Mouse (Mus musculus) bone marrow macrophage, adult 2 months (primary cell): ENCODE measurements around the gene Retsat. TPM values are rescaled to one million over a fixed set of nuclear protein-coding genes. Genes with fewer than 3 reads are reported as not detected.
A peak's percentile ranks its signal among the peaks of the same experiment; 100 is the strongest.

Source experiments
- H3K27ac ChIP-seq: 2 replicates; pipeline ENCODE4 v1.5.1; 2012; ENCODE audit warnings: low read depth, low read length; ENCODE audit not compliant: insufficient read depth
- H3K4me1 ChIP-seq: 2 replicates; pipeline ENCODE4 v1.6.1; 2012; ENCODE audit warnings: low read length; ENCODE audit not compliant: control insufficient read depth, insufficient read depth
- H3K4me3 ChIP-seq: 2 replicates; pipeline ENCODE4 v1.5.1; 2012; ENCODE audit warnings: mild to moderate bottlenecking, low read length, moderate library complexity; ENCODE audit not compliant: insufficient read depth
- CTCF ChIP-seq: IDR thresholded peaks from 2 replicates; pipeline ENCODE4 v1.5.1; 2012; ENCODE audit warnings: low read depth, mild to moderate bottlenecking, low read length, moderate library complexity
- POLR2A ChIP-seq: IDR thresholded peaks from 2 replicates; pipeline ENCODE4 v1.6.1; 2012; ENCODE audit warnings: mild to moderate bottlenecking, low read depth, low read length, borderline replicate concordance
- polyA plus RNA-seq: library from polyadenylated mRNA; stranded (reverse); fragments of >200 nt; gene quantifications from 2 replicates; pipeline ENCODE4 v1.2.4, GENCODE M21; 2012; ENCODE audit not compliant: missing spikeins, insufficient read depth, insufficient read length

The Retsat gene
- polyA plus RNA-seq, 1 experiment: 15.7 TPM

DNA sequence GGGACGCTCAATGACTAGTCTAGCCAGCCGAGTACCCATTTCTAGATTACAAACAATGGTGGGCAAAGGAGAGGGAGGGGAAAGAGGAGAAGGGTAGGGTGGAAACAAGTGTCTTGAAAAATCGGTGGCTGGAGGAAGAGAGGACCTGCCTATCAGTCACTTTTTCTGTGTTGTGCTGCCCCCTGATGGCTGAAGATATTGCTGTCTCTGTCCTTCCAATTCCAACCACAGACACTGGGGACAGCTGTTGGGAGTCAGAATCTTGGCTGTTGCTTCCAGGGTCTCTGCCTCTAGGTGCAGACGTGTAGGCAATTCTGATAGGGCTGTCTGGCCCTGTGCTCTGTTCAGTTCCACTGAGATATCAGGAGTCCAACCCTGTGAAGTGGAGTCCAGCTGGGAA, 32.2 kb upstream of the Retsat start:
- Histone ChIP-seq H3K4me3 (no peak overlapping the region), H3K4me1 (no peaks in the 10 kb centered on the region), H3K27ac (no peak overlapping the region)
- TF ChIP-seq POLR2A (no peak), CTCF (peak; percentile 55)

DNA sequence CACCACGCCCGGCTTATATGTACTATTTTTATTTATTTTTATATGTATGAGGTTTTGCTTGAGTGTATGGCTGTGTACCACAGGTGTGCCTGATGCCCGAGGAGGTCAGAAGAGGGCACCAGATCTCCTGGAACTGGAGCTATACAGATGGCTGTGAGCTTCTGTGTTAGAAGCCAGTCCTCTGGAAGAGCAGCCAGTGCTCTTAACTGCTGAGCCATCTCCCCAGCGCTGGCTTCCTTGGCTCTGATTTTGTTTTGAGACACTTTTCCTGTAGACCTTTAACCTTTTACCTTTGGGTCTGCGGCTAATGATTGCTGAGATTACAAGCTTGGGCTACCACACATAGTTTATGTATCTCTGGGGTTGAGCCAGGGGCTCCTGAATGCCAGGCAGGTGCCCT, 30.8 kb upstream of the Retsat start:
- Histone ChIP-seq H3K4me1 (no peaks in the 10 kb centered on the region), H3K27ac (no peak overlapping the region), H3K4me3 (no peak overlapping the region)
- TF ChIP-seq CTCF (no peak), POLR2A (no peak)

DNA sequence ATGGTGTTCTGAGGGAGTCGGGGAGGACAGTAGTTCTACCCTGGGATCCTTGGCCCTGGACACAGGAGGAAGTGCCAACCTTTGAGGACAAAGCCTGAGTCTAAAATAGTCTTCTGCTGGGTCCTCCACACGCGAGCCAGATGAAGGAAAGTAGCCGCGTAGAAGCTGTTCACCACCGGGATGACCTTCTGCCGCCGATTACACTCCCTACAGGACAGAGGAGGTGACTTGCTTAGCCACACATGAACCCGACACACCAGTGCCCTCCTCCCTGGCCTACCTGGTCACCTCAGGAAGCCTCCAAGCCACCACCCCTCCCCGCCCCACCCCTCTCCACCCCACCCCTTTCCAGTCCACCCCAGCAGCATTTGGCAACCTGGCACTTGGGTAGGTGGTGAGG, 29.5 kb upstream of the Retsat start:
- Histone ChIP-seq H3K27ac (no peak overlapping the region), H3K4me1 (no peaks in the 10 kb centered on the region), H3K4me3 (no peak overlapping the region)
- no peak for TF ChIP-seq POLR2A
- no peak for TF ChIP-seq CTCF

DNA sequence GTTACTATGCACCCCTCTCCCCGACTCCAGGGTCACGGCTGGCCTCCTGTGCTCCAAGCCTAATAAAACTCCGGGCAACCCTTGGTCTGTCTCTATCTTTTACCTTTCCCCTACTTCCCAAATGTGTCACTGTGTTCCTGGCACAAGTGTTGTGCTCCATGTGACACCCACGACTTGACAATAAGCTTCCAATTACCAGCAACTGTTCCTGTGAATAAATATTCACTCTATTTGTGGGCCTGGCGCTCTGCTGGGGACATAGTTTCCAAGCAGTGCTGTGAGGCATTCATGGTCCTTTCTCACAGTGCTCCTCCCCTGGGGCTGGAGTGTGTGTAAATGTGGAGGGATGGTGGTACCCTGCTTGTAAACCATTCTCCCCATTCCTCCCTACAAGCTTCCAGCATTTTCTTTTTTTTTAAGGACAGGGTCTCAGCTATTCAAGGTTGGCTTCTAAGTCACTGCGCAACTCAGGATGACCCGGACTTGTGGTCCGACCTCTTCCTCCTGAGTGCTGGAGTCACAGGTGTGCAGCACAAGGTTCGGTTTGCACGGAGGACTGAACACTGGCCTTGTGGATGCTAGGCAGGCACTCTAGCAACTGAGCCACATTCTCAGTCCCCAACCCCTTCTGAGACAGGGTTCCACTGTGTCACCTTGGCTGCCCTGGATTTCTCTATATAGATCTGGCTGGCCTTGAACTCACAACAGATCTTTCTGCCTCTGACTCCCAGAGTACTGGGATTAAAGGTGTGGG, 27.5 kb upstream of the Retsat start:
- no peaks in the 10 kb centered on the region for H3K4me1 ChIP-seq
- no peak overlapping the region for H3K27ac ChIP-seq
- H3K4me3 ChIP-seq: no peak overlapping the region
- TF ChIP-seq CTCF: no peak
- TF ChIP-seq POLR2A: no peak

DNA sequence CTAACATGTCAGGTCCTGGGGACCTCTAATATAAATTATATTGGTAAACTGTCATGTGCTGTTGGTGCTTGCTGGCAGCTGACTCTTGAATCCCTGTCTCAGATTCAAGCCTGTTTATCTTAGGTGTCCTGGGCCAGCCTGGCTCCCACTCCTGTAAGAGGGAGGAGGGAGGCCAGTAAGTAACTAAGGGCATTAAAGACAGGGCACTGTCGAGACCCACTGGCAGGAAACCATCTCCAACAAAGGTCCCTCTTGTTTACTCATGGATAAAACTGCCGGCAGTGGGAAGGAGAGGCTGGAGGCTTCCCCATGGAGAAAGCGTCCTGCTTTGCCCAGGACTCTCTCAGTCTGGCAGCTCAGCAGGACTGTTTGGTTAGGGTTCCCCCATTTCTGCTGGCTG, 26.4 kb upstream of the Retsat start:
- no peak for TF ChIP-seq CTCF
- TF ChIP-seq POLR2A: no peak
- Histone ChIP-seq H3K4me3 (no peak overlapping the region), H3K27ac (no peak overlapping the region), H3K4me1 (no peaks in the 10 kb centered on the region)

DNA sequence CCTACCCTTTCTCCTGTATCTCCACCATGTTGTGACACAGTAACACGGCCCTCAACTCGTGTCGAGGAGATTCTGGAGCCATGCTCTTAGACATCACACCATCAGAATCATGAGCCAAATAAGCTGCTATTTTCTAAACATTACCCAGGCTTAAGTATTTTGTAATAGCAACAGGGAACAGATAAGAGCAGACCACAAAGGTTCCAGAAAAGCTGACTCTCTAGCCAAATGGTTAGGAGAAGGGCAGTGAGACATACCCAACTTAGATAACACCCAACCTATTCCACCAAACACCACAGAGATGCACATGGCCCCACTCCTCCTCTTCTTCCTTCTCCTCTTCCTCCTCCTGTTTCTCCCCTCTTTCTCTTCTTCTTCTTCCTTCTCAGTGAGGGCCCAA, 22.2 kb upstream of the Retsat start:
- no peak for TF ChIP-seq POLR2A
- no peak for TF ChIP-seq CTCF
- H3K4me1 ChIP-seq: no peaks in the 10 kb centered on the region
- no peak overlapping the region for H3K27ac ChIP-seq
- no peak overlapping the region for H3K4me3 ChIP-seq

DNA sequence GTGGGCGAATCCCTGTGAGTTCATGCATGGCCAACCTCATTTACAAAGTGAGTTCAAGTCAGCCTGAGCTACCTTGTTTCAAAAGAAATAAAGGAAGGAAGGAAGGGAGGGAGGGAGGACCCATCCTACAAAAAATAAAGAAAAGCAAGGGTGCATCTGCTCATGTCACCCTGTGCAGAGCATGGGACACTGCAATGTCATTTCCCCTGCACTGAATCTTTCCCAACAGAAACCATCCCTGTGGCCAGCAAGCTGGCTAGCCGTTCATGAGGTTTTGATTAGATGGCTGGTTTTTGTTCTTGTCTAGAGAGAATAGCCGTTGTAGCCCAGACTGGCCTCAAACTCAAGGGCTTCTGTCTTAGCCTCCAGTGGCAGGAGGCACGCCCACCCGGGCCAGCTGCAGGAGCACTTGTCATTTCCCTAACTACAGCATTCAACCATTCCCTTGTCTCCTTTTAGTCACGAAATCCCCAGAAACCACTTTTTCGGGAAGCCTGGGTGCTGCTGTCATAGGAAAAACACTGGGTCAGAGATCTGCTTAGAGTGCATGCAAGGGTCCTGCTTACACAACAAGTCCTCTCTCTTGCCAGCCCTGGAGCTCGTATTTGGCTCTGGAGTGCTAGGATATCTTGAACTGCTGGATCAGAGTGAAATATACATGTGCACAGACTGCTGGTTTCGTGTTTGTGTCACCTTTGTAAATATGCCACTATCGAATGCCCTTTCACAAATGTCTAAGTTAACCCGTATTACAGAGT, 16.5 kb upstream of the Retsat start:
- Histone ChIP-seq H3K4me1 (no peaks in the 10 kb centered on the region), H3K4me3 (no peak overlapping the region), H3K27ac (no peak overlapping the region)
- TF ChIP-seq CTCF (no peak), POLR2A (no peak)

DNA sequence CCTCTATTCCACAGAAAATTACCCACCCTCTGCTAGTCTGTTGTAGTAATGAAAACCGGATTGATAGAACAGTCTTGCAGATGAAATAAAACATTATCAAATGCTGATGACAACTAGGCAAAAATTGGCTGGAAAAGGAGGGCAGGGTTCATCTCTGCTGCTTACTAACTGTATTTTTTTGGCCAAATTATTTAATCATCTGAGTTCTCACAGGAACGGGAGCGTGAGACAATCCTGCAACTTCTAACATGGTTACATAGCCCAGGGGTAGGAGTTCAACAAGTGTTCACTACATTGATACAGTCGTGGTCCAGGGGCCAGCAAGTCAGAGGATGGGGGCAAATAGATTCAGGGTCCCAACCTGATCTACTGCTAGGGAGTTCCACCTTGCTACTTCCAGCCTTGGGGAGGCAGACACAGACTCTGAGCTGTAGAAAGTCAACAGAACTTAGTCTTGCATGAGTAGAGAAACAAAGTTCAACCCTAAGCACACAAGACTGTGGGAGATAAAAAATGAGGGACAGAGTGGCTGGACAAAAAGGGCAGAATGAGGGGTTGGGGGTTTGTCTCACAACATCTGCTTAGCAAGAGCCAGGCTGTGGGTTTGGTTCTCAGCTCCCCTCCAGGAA, 14.9 kb upstream of the Retsat start:
- Histone ChIP-seq H3K4me3 (no peak overlapping the region), H3K27ac (no peak overlapping the region), H3K4me1 (no peaks in the 10 kb centered on the region)
- TF ChIP-seq CTCF (no peak), POLR2A (no peak)

DNA sequence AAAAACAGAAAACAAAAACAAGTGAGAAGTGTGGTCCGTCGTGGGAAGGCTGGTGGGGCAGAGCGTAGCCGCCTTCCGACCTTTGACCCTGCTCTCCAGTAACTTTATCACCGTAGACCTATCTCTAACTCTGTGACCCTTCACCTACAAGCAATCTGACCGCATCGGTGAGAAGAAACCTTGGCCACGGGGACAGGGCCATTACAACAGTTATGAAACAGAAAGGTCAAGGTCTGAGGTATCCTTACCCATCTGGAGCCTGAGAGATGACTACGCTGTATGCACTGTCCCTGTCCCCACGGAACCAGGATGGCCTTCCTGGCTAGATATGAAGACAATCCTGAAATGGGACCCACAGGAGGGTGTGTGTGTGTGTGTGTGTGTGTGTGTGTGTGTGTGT, 14.1 kb upstream of the Retsat start:
- Histone ChIP-seq H3K4me1 (no peaks in the 10 kb centered on the region), H3K4me3 (no peak overlapping the region), H3K27ac (no peak overlapping the region)
- TF ChIP-seq POLR2A (no peak), CTCF (no peak)

DNA sequence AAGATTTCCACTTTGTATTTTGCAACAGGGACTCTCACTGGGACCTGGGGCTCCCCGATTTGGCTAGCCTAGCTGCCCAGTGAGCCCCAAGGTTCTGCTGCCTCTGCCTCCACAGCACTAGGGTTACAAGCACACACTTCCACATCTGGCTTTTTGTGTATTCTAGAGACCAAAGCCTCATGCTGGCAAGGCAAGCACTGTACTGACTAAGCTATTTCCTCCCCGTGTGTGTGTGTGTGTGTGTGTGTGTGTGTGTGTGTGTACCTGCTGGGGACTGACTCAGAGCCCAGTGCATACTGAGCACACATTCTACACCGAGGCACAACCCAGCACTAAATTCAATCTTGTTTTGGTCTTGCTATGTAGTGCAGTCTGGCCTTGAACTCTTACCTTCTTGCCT, 11.6 kb upstream of the Retsat start:
- no peak overlapping the region for H3K4me3 ChIP-seq
- TF ChIP-seq CTCF (no peak), POLR2A (no peak)
- H3K4me1 ChIP-seq: no peaks in the 10 kb centered on the region
- no peak overlapping the region for H3K27ac ChIP-seq
